Mouse (Mus musculus): Measurements from ENCODE around the gene Gm10964. TPM values are rescaled to one million over a fixed set of nuclear protein-coding genes. Genes with fewer than 3 reads are reported as not detected.

Gene Gm10964
- polyA plus RNA-seq, 1 experiment from 2014 or later = not detected

- H3K27me3 ChIP-seq (ENCODE audit: control insufficient read depth, insufficient read depth, low read length) = no peaks in the 10 kb centered on the region
- H3K9me3 ChIP-seq (ENCODE audit: control insufficient read depth, low read length) = no peaks in the 10 kb centered on the region
- H3K4me2 ChIP-seq (replicated peaks; ENCODE audit: low read depth, low read length) = no peak overlapping the region
- no peak for ATAC-seq (ENCODE audit: low FRiP score)
- peaks cover 24% of the 10 kb centered on the region for H3K4me1 ChIP-seq (replicated peaks; ENCODE audit: control insufficient read depth, insufficient read depth, low read length)
- WGBS = 92% methylated on average over 3 of the region's 3 CpGs
- no peak overlapping the region for H3K4me3 ChIP-seq (ENCODE audit: low read depth, low read length)
- no peaks in the 10 kb centered on the region for H3K36me3 ChIP-seq (ENCODE audit: control insufficient read depth, insufficient read depth, low read length)
- H3K27ac ChIP-seq (ENCODE audit: low read depth, low read length) = no peak overlapping the region
- DNase-seq (ENCODE audit: low spot score) = no peak
- no peak overlapping the region for H3K9ac ChIP-seq (ENCODE audit: low read depth, low read length)
These were observed 7.0 kb upstream of the Gm10964 start for GRCm38 (mm10) chr3:103732116-103732515.

GRCm38 (mm10) chr3:103733176-103733575 is 6.0 kb upstream of the Gm10964 start:
- DNase-seq (ENCODE audit: low spot score) = no peak
- no peaks in the 10 kb centered on the region for H3K36me3 ChIP-seq (ENCODE audit: control insufficient read depth, insufficient read depth, low read length)
- H3K27ac ChIP-seq (ENCODE audit: low read depth, low read length) = no peak overlapping the region
- H3K4me3 ChIP-seq (ENCODE audit: low read depth, low read length) = no peak overlapping the region
- H3K4me2 ChIP-seq (replicated peaks; ENCODE audit: low read depth, low read length) = no peak overlapping the region
- ATAC-seq (ENCODE audit: low FRiP score) = no peak
- no peaks in the 10 kb centered on the region for H3K27me3 ChIP-seq (ENCODE audit: control insufficient read depth, insufficient read depth, low read length)
- H3K4me1 ChIP-seq (replicated peaks; ENCODE audit: control insufficient read depth, insufficient read depth, low read length) = peaks cover 24% of the 10 kb centered on the region
- H3K9me3 ChIP-seq (ENCODE audit: control insufficient read depth, low read length) = no peaks in the 10 kb centered on the region
- H3K9ac ChIP-seq (ENCODE audit: low read depth, low read length) = no peak overlapping the region
- 38% methylated on average over 2 of the region's 2 CpGs for WGBS

- ATAC-seq (ENCODE audit: low FRiP score) (peak; percentile 67), DNase-seq (ENCODE audit: low spot score) (peak; percentile 66)
- H3K4me3 ChIP-seq (ENCODE audit: low read depth, low read length) = no peak overlapping the region
- 11% methylated on average over 18 of the region's 19 CpGs for WGBS
- no peaks in the 10 kb centered on the region for H3K36me3 ChIP-seq (ENCODE audit: control insufficient read depth, insufficient read depth, low read length)
- no peaks in the 10 kb centered on the region for H3K27me3 ChIP-seq (ENCODE audit: control insufficient read depth, insufficient read depth, low read length)
- H3K4me2 ChIP-seq (replicated peaks; ENCODE audit: low read depth, low read length) = peak overlapping the region; percentile 27
- peaks cover 24% of the 10 kb centered on the region for H3K4me1 ChIP-seq (replicated peaks; ENCODE audit: control insufficient read depth, insufficient read depth, low read length)
- H3K9ac ChIP-seq (ENCODE audit: low read depth, low read length) = peak overlapping the region; percentile 42; the same call in 1 of the 2 replicates
- H3K27ac ChIP-seq (ENCODE audit: low read depth, low read length) = peak overlapping the region; percentile 70
- no peaks in the 10 kb centered on the region for H3K9me3 ChIP-seq (ENCODE audit: control insufficient read depth, low read length)
These were observed 5.1 kb upstream of the Gm10964 start for GRCm38 (mm10) chr3:103733799-103734695.

GRCm38 (mm10) chr3:103734696-103735519 is 4.3 kb upstream of the Gm10964 start:
- WGBS = 7% methylated on average over 11 of the region's 11 CpGs
- H3K27me3 ChIP-seq (ENCODE audit: control insufficient read depth, insufficient read depth, low read length) = no peaks in the 10 kb centered on the region
- H3K36me3 ChIP-seq (ENCODE audit: control insufficient read depth, insufficient read depth, low read length) = no peaks in the 10 kb centered on the region
- peak; percentile 55 for DNase-seq (ENCODE audit: low spot score)
- 0 out of 2 replicates have a peak, but pooled peaks have one; percentile 11 for ATAC-seq (ENCODE audit: low FRiP score)
- peak overlapping the region; percentile 70 for H3K27ac ChIP-seq (ENCODE audit: low read depth, low read length)
- H3K4me3 ChIP-seq (ENCODE audit: low read depth, low read length) = no peak overlapping the region
- H3K4me2 ChIP-seq (replicated peaks; ENCODE audit: low read depth, low read length) = peak overlapping the region; percentile 17
- H3K9ac ChIP-seq (ENCODE audit: low read depth, low read length) = peak overlapping the region; percentile 37
- H3K9me3 ChIP-seq (ENCODE audit: control insufficient read depth, low read length) = no peaks in the 10 kb centered on the region
- H3K4me1 ChIP-seq (replicated peaks; ENCODE audit: control insufficient read depth, insufficient read depth, low read length) = peaks cover 24% of the 10 kb centered on the region

- no peaks in the 10 kb centered on the region for H3K27me3 ChIP-seq (ENCODE audit: control insufficient read depth, insufficient read depth, low read length)
- 60% methylated on average over 28 of the region's 28 CpGs for WGBS
- no peak overlapping the region for H3K4me3 ChIP-seq (ENCODE audit: low read depth, low read length)
- DNase-seq (ENCODE audit: low spot score) (no peak), ATAC-seq (ENCODE audit: low FRiP score) (no peak)
- peaks cover 24% of the 10 kb centered on the region for H3K4me1 ChIP-seq (replicated peaks; ENCODE audit: control insufficient read depth, insufficient read depth, low read length)
- peak overlapping the region; percentile 5; the same call in 1 of the 2 replicates for H3K9ac ChIP-seq (ENCODE audit: low read depth, low read length)
- H3K9me3 ChIP-seq (ENCODE audit: control insufficient read depth, low read length) = no peaks in the 10 kb centered on the region
- H3K4me2 ChIP-seq (replicated peaks; ENCODE audit: low read depth, low read length) = peak overlapping the region; percentile 25; the same call in 1 of the 2 replicates
- no peak overlapping the region for H3K27ac ChIP-seq (ENCODE audit: low read depth, low read length)
- H3K36me3 ChIP-seq (ENCODE audit: control insufficient read depth, insufficient read depth, low read length) = no peaks in the 10 kb centered on the region
These were observed 3.2 kb upstream of the Gm10964 start for GRCm38 (mm10) chr3:103735776-103736600.

- Histone ChIP-seq H3K9ac (ENCODE audit: low read depth, low read length) (no peak overlapping the region), H3K27me3 (ENCODE audit: control insufficient read depth, insufficient read depth, low read length) (no peaks in the 10 kb centered on the region), H3K4me1 (replicated peaks; ENCODE audit: control insufficient read depth, insufficient read depth, low read length) (peaks cover 24% of the 10 kb centered on the region), H3K36me3 (ENCODE audit: control insufficient read depth, insufficient read depth, low read length) (no peaks in the 10 kb centered on the region), H3K27ac (ENCODE audit: low read depth, low read length) (peak overlapping the region; percentile 60; the same call in 1 of the 2 replicates), H3K9me3 (ENCODE audit: control insufficient read depth, low read length) (no peaks in the 10 kb centered on the region), H3K4me2 (replicated peaks; ENCODE audit: low read depth, low read length) (peak overlapping the region; percentile 18), H3K4me3 (ENCODE audit: low read depth, low read length) (peak overlapping the region; percentile 0; the same call in 1 of the 2 replicates)
- 59% methylated on average over 16 of the region's 16 CpGs for WGBS
- no peak for ATAC-seq (ENCODE audit: low FRiP score)
- peak; percentile 23 for DNase-seq (ENCODE audit: low spot score)
These were observed 2.0 kb upstream of the Gm10964 start for GRCm38 (mm10) chr3:103737061-103737754.

GRCm38 (mm10) chr3:103737778-103738571 is 1.2 kb upstream of the Gm10964 start, which contains the start of gene Olfml3:
TSS of gene Olfml3 (minus strand) at chr3:103738001.
- Histone ChIP-seq H3K27me3 (ENCODE audit: control insufficient read depth, insufficient read depth, low read length) (no peaks in the 10 kb centered on the region), H3K4me3 (ENCODE audit: low read depth, low read length) (peak within 1 kb of the TSS; percentile 0; the same call in 1 of the 2 replicates), H3K4me2 (replicated peaks; ENCODE audit: low read depth, low read length) (peak within 1 kb of the TSS; percentile 18), H3K36me3 (ENCODE audit: control insufficient read depth, insufficient read depth, low read length) (no peaks in the 10 kb centered on the region), H3K9me3 (ENCODE audit: control insufficient read depth, low read length) (no peaks in the 10 kb centered on the region), H3K4me1 (replicated peaks; ENCODE audit: control insufficient read depth, insufficient read depth, low read length) (peaks cover 24% of the 10 kb centered on the region), H3K9ac (ENCODE audit: low read depth, low read length) (no peak within 1 kb of the TSS), H3K27ac (ENCODE audit: low read depth, low read length) (peak within 1 kb of the TSS; percentile 60)
- under 1% methylated on average over 18 of the region's 18 CpGs for WGBS
- DNase-seq (ENCODE audit: low spot score) (peak; percentile 95), ATAC-seq (ENCODE audit: low FRiP score) (peak; percentile 83)
